20 mouse cellular contexts compared by ENCODE assay signal in the genomic region with DNA sequence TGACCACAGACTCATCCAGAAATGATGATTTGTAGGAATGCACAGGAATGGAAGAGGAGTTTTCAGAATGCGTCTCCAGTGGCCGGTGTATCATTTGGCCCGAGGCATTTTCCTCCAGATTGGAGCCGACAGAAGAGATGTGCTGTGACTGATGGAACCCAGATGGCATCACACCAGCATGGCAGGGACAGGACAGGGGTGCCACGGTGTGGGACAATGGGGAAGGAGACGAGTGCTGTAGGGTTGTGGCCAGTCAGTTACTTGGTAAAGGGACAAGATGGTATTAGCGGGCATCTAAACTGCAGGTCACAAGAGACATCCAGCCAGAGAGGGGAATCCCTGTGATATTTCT.
DNase-seq lines count a peak whose midpoint lies in the region; ATAC-seq and TF ChIP-seq lines count a peak whose summit lies in the region.
"Had no signal": no experiment of that assay in that cellular context is flagged by ENCODE, and none has a peak within 500 bp of the region (broad histone marks: within the 10 kb centered on the region; RNA-seq: fewer than 3 reads in every experiment).

No protein-coding gene starts in this region.

- no peak overlapping the region for H3K9ac ChIP-seq in heart, embryonic 12.5 days
- H3K9ac ChIP-seq in heart, embryonic 16.5 days (ENCODE audit: low read length) = no peak overlapping the region; the same call in 1 of the 2 replicates
- no peak overlapping the region for H3K9ac ChIP-seq in lung, embryonic 16.5 days (ENCODE audit: low read length)
- H3K9ac ChIP-seq: forebrain, embryonic 13.5 days; forebrain, postnatal 0 days; hindbrain, embryonic 13.5 days had no signal

- intact Hi-C loops in heart, postnatal 14 days (cut with DNase I) = no loop called here

- WGBS in heart, embryonic 12.5 days = 30% methylated on average over 7 of the region's 7 CpGs
- 36% methylated on average over 7 of the region's 7 CpGs for WGBS in heart, embryonic 16.5 days
- WGBS in lung, embryonic 16.5 days = 47% methylated on average over 7 of the region's 7 CpGs
- WGBS in lung, adult 2 months = 54% methylated on average over 7 of the region's 7 CpGs

- no peak overlapping the region for H3K27ac ChIP-seq in heart, embryonic 12.5 days (ENCODE audit: poor library complexity, severe bottlenecking)
- H3K27ac ChIP-seq in heart, embryonic 16.5 days (ENCODE audit: low read length) = no peak overlapping the region
- H3K27ac ChIP-seq in lung, embryonic 16.5 days (ENCODE audit: low read length) = no peak overlapping the region
- H3K27ac ChIP-seq: forebrain, embryonic 13.5 days; hindbrain, embryonic 13.5 days; hindbrain, postnatal 0 days had no signal

- peaks cover 30% of the 10 kb centered on the region for H3K4me1 ChIP-seq in heart, embryonic 12.5 days (replicated peaks)
- H3K4me1 ChIP-seq in heart, embryonic 16.5 days (ENCODE audit: control insufficient read depth, insufficient read depth, low read length) = peaks cover 22% of the 10 kb centered on the region
- no peaks in the 10 kb centered on the region for H3K4me1 ChIP-seq in lung, embryonic 16.5 days (replicated peaks; ENCODE audit: control insufficient read depth, insufficient read depth, low read length)
- no peaks in the 10 kb centered on the region for H3K4me1 ChIP-seq in lung, adult 2 months (ENCODE audit: control insufficient read depth, insufficient read depth, low read length)
- H3K4me1 ChIP-seq: forebrain, embryonic 13.5 days had no signal

- H3K36me3 ChIP-seq in heart, embryonic 12.5 days = no peaks in the 10 kb centered on the region
- H3K36me3 ChIP-seq in heart, embryonic 16.5 days (ENCODE audit: control insufficient read depth, insufficient read depth) = no peaks in the 10 kb centered on the region
- no peaks in the 10 kb centered on the region for H3K36me3 ChIP-seq in lung, embryonic 16.5 days (ENCODE audit: control insufficient read depth, insufficient read depth, low read length)
- H3K36me3 ChIP-seq: G1E had no signal

- H3K9me3 ChIP-seq in heart, embryonic 12.5 days (replicated peaks) = no peaks in the 10 kb centered on the region; the same call in none of the 2 replicates
- no peaks in the 10 kb centered on the region for H3K9me3 ChIP-seq in heart, embryonic 16.5 days (replicated peaks; ENCODE audit: control insufficient read depth, low read length)
- H3K9me3 ChIP-seq in lung, embryonic 16.5 days (ENCODE audit: control insufficient read depth, low read length) = no peaks in the 10 kb centered on the region; the same call in 1 of the 2 replicates
- H3K9me3 ChIP-seq: G1E; hindbrain, embryonic 13.5 days had no signal

- H3K27me3 ChIP-seq in heart, embryonic 12.5 days (replicated peaks) = no peaks in the 10 kb centered on the region
- no peaks in the 10 kb centered on the region for H3K27me3 ChIP-seq in heart, embryonic 16.5 days (ENCODE audit: control insufficient read depth, insufficient read depth, low read length)
- H3K27me3 ChIP-seq in lung, embryonic 16.5 days (ENCODE audit: control insufficient read depth, insufficient read depth, low read depth, low read length) = no peaks in the 10 kb centered on the region
- H3K27me3 ChIP-seq: forebrain, embryonic 13.5 days; hindbrain, embryonic 13.5 days had no signal

- DNase-seq in embryo, embryonic 10 days (ENCODE audit: low spot score) = peak; percentile 24
- DNase-seq in embryo, embryonic 11 days = no peak
- no peak for DNase-seq in heart, postnatal 4 days
- no peak for DNase-seq in heart, postnatal 14 days
- DNase-seq in lung, adult 2 months = no peak
- DNase-seq: B cell, adult 2 months; cerebellum, adult 11 months; cerebellum, adult 8-10 months; cerebellum, postnatal 14 days; forebrain, postnatal 0 days; gastrocnemius, postnatal 14 days; kidney, adult 11 months had no signal

- peak; percentile 23; the same call in 1 of the 2 replicates for ATAC-seq in heart, embryonic 12.5 days (ENCODE audit: insufficient number of reproducible peaks, low FRiP score)
- no peak for ATAC-seq in heart, embryonic 16.5 days (replicated peaks; ENCODE audit: extremely low read depth, insufficient read depth, low FRiP score)
- ATAC-seq in lung, embryonic 16.5 days (ENCODE audit: low read depth) = peak; percentile 56
- ATAC-seq: CD4-positive, CD25-positive, alpha-beta regulatory T cell, adult 4 months; forebrain, embryonic 13.5 days; forebrain, postnatal 0 days; hindbrain, postnatal 0 days had no signal

- TF ChIP-seq POLR2A in lung, adult 2 months (IDR thresholded peaks at IDR 0.05; ENCODE audit: borderline replicate concordance, extremely low read depth, low read depth, low read length) = no peak

- no peak for TF ChIP-seq CTCF in lung, adult 2 months (IDR thresholded peaks at IDR 0.05; ENCODE audit: insufficient read depth, low read length)

- peak overlapping the region; percentile 29 for H3K4me2 ChIP-seq in heart, embryonic 12.5 days
- peak overlapping the region; percentile 1; the same call in 1 of the 2 replicates for H3K4me2 ChIP-seq in heart, embryonic 16.5 days (ENCODE audit: low read depth, low read length)
- no peak overlapping the region for H3K4me2 ChIP-seq in lung, embryonic 16.5 days (ENCODE audit: low read depth, low read length)
- H3K4me2 ChIP-seq: forebrain, embryonic 13.5 days; hindbrain, embryonic 13.5 days had no signal

- no peak overlapping the region for H3K4me3 ChIP-seq in heart, embryonic 12.5 days
- no peak overlapping the region for H3K4me3 ChIP-seq in heart, embryonic 16.5 days (ENCODE audit: low read length)
- no peak overlapping the region for H3K4me3 ChIP-seq in lung, embryonic 16.5 days (ENCODE audit: low read length)
- H3K4me3 ChIP-seq in lung, adult 2 months (replicated peaks; ENCODE audit: extremely low read depth, low read depth, low read length) = no peak overlapping the region
- H3K4me3 ChIP-seq: forebrain, embryonic 13.5 days; hindbrain, embryonic 13.5 days had no signal
